Mouse (Mus musculus) brain, embryonic 14.5 days (tissue): ENCODE measurements around the gene Lingo1. TPM values are rescaled to one million over a fixed set of nuclear protein-coding genes. Genes with fewer than 3 reads are reported as not detected.

Experiments used
- DNase-seq: peaks from one replicate; pipeline ENCODE4 v3.0.0-alpha.2; 2011; ENCODE audit warnings: low read depth
- CTCF ChIP-seq: fragments of 200-500 bp; IDR thresholded peaks from 2 replicates; pipeline ENCODE4 v1.5.1; 2012; ENCODE audit warnings: inconsistent platforms, mild to moderate bottlenecking, moderate library complexity, borderline replicate concordance; ENCODE audit not compliant: insufficient read depth, insufficient read length; ENCODE audit errors: extremely low read depth
- POLR2A ChIP-seq: fragments of 200-500 bp; IDR thresholded peaks from 2 replicates; pipeline ENCODE4 v1.6.1; 2012; ENCODE audit warnings: mild to moderate bottlenecking, inconsistent platforms, borderline replicate concordance; ENCODE audit not compliant: poor library complexity, insufficient read depth, insufficient read length, severe bottlenecking; ENCODE audit errors: extremely low read depth
- polyA plus RNA-seq: library from polyadenylated mRNA; depleted of rRNA; stranded (reverse); fragments of >200 nt; gene quantifications from 2 replicates; pipeline ENCODE4 v1.2.3, GENCODE M21; 2012

The Lingo1 gene
- polyA plus RNA-seq, 1 experiment: 205 TPM

- no peak for TF ChIP-seq CTCF
- no peak for TF ChIP-seq POLR2A
- no peak for DNase-seq
Observed at GRCm38 (mm10) chr9:56710958-56711357, 85.3 kb downstream of the Lingo1 start.

DNA sequence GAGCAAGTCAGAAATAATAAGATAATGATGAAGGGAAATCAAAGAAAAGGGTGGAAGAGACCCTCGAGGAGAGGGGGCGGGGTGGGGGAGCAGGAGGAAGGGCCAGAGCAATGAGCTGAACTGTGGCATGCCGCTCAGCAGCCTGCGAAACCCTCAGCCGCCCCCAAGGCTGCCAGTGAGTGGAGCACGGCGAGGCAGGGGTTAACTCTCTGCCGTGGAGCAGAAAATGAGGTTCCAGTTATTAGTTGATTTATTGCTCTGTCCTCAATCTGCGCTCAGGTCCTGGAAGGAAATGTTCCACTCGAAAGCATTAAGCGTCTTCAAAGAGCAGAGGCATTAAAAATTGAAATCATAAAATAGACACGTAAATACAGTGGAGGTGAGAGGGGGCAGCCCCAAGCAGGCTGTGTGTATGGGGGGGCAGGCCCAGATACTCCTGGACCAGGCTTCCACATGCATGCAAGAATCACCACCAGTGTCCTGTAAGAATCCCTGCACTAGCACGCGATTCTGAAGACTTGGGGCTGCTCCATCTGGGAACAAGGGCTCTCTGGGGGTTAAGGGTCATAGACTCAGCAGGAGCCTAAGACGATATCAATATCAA, 89.7 kb downstream of the Lingo1 start:
- TF ChIP-seq POLR2A (no peak), CTCF (no peak)
- peak; percentile 47 for DNase-seq

DNA sequence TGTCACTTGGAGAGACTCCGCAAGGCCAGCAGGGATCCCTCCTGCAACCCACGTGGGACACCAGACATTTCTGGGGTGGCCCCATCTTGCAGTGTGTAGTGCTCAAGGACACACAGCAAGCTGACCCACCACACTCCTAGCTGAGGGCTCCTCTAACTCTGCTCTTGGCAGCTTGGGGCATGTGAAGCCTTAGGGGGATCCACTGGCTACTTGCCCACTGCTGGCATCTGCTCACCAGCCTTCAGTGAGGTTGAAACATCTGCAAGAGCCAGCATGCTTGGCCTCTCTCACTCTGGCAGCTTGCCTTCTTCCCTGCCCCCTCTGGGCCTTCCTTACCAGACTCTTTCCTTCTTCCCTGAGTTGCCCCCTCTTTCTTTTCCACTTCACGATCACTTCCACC, 94.9 kb downstream of the Lingo1 start:
- DNase-seq: peak; percentile 84
- TF ChIP-seq POLR2A (no peak), CTCF (no peak)

- no peak for TF ChIP-seq POLR2A
- TF ChIP-seq CTCF: no peak
- peak; percentile 76 for DNase-seq
Observed at GRCm38 (mm10) chr9:56700866-56701265, 95.4 kb downstream of the Lingo1 start.

GRCm38 (mm10) chr9:56698715-56699370, 97.4 kb downstream of the Lingo1 start:
- TF ChIP-seq POLR2A: no peak
- TF ChIP-seq CTCF: no peak
- peak; percentile 89 for DNase-seq

- DNase-seq: no peak
- TF ChIP-seq POLR2A: no peak
- TF ChIP-seq CTCF: no peak
Observed at GRCm38 (mm10) chr9:56694079-56694478, 102.2 kb downstream of the Lingo1 start.

DNA sequence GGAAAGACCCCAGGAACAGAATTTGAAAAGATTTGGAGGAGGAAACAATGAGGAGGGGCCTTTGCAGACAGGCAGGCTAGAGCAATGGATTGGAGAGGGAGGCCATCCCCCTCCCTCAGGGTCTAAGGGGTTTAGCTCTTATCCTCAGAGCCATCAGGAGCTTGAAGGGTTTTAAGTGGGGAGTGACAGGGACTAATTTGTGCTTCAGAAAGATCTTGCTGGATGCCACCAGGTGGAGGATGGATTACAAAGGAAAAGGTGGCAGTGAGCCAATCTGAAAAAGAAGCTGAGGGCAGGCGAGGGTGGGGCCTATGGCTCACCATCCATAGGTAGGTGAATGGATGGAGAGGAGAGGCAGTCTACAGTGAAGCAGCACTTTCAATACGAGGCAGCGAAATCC, 105.0 kb downstream of the Lingo1 start:
- no peak for TF ChIP-seq CTCF
- no peak for TF ChIP-seq POLR2A
- DNase-seq: peak; percentile 41

- DNase-seq: no peak
- TF ChIP-seq POLR2A: no peak
- TF ChIP-seq CTCF: no peak
Observed at GRCm38 (mm10) chr9:56690679-56691078, 105.6 kb downstream of the Lingo1 start.

DNA sequence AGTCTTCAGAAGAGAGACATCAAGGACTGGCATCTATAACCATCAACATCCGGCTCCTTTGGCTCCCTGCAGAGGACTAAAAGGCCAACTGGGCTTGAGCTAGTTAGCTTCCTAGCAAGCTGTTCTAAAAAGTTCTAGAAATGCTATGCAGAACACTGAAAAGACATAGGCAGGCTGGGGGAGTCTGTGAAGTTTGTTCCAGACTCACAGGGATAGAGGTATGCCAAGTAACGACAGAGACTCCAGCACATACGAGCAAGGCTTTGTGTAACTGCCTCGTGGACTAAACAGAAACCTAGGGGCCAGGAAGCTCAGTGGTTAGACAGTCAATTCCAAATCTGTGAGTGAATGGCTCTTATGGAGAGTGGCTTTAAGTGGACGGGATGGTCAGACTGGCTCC, 108.8 kb downstream of the Lingo1 start:
- DNase-seq: no peak
- TF ChIP-seq CTCF: no peak
- TF ChIP-seq POLR2A: no peak

DNA sequence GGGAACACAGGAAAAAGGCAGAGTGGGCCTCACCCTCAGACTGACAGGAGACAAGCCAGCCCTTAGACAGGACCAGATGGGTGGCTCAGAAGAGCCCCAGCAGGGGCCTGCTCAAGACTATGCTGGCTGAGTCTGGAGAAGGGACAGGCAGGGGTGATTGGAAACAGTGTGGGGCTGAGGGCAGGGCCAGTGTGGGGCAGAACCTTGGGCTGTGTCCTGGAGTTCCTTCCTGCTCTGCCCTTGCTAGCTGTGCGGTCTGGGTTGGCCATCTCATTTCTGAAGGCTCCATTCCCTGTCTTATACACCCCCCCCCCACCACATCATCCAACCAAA, 109.2 kb downstream of the Lingo1 start:
- no peak for TF ChIP-seq CTCF
- no peak for TF ChIP-seq POLR2A
- DNase-seq: no peak

GRCm38 (mm10) chr9:56686339-56687144, 109.7 kb downstream of the Lingo1 start:
- DNase-seq: peak; percentile 80
- TF ChIP-seq CTCF (no peak), POLR2A (no peak)

DNA sequence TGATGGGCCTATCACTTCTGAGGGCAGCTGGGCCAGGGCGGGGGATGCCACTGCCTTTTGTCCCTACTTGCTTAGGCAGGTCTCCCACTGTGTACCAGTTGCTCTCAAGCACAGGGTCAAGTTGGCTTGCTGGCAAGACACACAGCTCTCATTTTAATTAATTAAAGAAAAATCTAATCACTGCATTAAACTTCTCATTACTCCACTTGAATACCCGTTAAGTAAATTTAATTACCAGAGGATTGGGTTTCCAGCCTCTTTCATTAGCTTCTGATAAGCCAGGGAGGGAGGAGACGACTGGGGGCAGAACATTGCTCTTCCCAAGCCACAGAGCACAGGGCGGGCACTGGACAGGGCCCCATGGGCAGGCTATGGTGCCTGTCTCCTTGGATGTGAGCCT, 113.4 kb downstream of the Lingo1 start:
- TF ChIP-seq POLR2A (no peak), CTCF (no peak)

GRCm38 (mm10) chr9:56681950-56682349, 114.3 kb downstream of the Lingo1 start:
- TF ChIP-seq POLR2A (no peak), CTCF (no peak)
- DNase-seq: no peak

More for the DNA sequence above, 113.4 kb downstream of the Lingo1 start:
- peak; percentile 59 for DNase-seq
